Mouse (Mus musculus): Measurements from ENCODE around the gene Olfr1247.
"Not testable (repeated sequence)": the region's sequence is repeated elsewhere in the genome, so short reads cannot be mapped to it uniquely, and the experiment has no call there.

Gene Olfr1247

DNA sequence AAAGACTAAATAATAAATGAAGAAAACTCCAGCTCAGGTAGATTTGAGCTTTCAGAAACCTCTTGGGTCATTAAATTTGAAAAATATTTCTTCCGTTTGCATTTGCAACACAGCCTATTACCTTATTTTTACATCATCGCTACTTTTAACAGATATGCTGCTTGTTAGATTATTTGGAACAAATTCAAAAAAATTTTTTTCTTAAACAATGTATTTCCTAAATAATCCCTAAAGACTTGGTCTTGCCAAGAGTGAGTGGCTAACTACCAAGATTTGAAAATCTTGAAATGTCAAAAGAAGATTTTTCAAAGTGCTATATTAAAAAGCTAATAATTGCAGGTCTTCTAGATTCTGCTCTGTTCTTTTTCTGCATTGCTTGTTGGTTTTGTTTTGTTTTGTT lies at the start of gene Olfr1247:
TSS of gene Olfr1247 (minus strand) at position 101 of the 400 bp plus-strand sequence.
- DNase-seq (ENCODE audit: low spot score in 2 of 2), result no peak

DNA sequence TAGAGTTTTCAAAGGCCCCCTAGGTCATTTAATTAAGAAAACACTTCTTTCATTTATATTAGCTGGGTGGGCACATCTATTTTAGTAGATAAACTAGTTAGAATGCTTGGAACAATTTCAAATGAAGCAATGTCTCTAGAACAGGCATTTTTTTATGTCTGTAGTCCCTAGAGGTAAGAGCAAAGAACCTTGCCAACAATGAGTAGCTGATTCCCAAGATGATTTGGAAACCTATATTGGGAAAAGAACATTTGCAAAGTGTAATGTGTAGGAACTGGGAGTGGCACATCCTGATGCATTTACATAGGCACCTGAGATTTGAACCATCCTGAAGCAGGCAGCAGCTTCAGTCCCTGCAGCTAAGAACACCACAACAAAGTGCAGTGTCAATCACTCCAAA lies 47.4 kb upstream of the Olfr1247 start, which contains the start of gene Olfr1250:
TSS of gene Olfr1250 (minus strand) at position 101 of the 400 bp plus-strand sequence.
- no peak for DNase-seq (ENCODE audit: low spot score in 2 of 2)

DNA sequence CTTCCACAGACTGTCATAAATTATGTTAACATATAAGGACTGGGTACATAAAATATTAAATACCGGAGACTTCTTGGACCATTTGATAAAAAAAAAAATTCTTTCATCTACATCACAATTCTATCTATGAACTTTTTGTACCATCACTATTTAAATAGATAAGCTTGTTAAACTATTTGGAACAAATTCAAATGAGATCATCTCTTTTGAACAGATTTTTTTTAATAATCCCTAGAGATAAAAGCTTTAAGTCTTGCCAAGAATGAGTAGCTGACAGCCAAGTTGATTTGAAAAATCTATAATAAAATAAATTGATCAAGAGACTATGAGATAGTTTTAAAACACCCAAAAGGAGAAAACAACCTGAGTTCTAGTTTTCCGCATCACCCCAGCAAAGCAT lies 21.0 kb upstream of the Olfr1247 start, which contains the start of gene Olfr1249:
TSS of gene Olfr1249 (minus strand) at position 101 of the 400 bp plus-strand sequence.
- DNase-seq (ENCODE audit: low spot score in 2 of 2), result no peak

DNA sequence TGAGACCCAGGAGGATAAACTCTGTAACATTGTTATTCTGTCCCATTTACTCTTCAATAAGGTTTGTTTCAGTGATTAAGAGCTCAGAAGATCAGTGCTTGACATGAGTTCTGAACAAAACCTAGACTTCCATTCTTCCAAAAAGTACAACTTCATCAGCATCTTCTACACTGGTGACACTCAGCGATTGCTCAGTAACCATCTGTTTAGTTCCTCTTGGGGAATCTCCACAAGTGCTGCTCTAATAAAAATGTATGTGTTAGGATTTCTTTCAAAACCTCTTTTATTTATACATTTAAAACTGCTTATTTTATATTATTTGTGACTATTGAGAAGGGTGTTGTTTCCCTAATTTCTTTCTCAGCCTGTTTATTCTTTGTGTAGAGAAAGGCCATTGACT lies 4.2 kb upstream of the Olfr1247 start, which contains the start of gene Olfr1248:
TSS of gene Olfr1248 (minus strand) at position 101 of the 400 bp plus-strand sequence.
- DNase-seq (ENCODE audit: low spot score in 2 of 2), result not testable (repeated sequence)

DNA sequence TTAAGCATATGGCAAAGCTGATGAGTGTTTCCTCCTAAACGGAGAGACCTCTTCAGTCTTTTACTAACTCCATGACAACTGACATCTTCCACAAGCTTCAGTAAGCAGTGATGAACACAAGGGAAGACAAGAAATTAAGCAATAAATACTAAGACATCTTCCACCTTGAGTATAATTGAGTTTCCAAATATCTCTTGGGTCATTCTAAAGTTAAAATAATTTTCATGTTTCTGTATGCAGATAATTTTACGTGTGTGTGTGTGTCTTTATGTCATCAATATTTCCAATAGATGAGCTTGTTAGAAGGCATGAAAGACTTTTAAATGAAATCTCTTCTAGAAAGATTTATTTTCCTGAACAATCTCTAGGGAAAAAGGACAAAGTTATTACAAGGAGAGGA lies 20.9 kb downstream of the Olfr1247 start, which contains the start of gene Olfr1246:
TSS of gene Olfr1246 (minus strand) at position 101 of the 400 bp plus-strand sequence.
- DNase-seq (ENCODE audit: low spot score in 2 of 2), result no peak

DNA sequence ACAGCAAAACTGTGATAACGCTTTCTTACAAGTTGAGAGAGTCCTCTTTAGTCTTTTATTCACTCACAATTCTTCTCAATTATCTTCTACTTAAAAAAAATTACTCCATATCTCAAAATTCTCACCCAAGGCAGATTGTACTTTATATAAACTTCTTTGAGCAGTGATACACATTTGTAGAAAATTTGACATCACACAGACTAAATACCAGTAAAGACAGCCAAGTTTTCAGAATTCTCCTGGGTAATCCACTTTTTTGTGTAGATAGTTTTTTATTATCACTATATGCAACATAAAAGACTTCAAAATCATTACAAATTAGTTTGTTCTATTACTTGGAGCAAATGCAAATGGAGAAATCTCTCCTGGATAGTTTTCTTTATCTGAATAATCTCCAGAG lies 35.6 kb downstream of the Olfr1247 start, which contains the start of gene Olfr1245:
TSS of gene Olfr1245 (minus strand) at position 101 of the 400 bp plus-strand sequence.
- DNase-seq (ENCODE audit: low spot score in 2 of 2), result no peak

DNA sequence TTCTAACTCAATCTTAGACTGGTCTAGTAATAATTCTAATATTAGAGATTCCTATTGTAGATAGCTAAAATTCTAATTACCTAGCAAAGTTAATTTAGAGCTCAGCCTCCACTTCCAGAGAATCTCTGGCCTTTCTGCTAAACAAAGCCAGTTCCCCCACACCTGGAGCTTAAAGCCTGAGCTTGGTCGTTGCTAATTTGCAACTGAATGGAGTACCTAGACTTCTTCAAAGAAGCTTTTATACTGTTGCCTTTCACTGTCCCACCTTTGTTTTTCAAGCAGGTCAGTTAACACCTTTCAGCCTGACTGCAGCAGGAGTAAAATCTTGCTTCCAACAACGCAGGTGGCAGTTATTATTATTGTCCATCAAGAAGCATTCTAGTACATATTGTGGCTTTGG lies 51.2 kb downstream of the Olfr1247 start:
- DNase-seq (ENCODE audit: low spot score in 2 of 2), result not testable (repeated sequence)
